Mouse (Mus musculus) embryonic facial prominence, embryonic 13.5 days (tissue): Measurements from ENCODE around the gene Hsd3b5. TPM values are rescaled to one million over a fixed set of nuclear protein-coding genes. Genes with fewer than 3 reads are reported as not detected.

Source experiments
- polyA plus RNA-seq: library from polyadenylated mRNA; unstranded; fragments of >200 nt; fragmentation: Nextera tagmentation; extraction: Ambion mirVana; gene quantifications from 2 replicates; pipeline ENCODE4 v1.2.1, GENCODE M21; 2015

Gene Hsd3b5
- polyA plus RNA-seq, 1 experiment from 2014 or later: not detected

Other genes starting within 250 kb of the Hsd3b5 start
- gene Zfp697, start 247.8 kb downstream of the Hsd3b5 start, polyA plus RNA-seq: 7.2 and 8.2 TPM in 2 replicates
- not detected in 2 replicates for gene Gm4450, start 173.1 kb downstream of the Hsd3b5 start, polyA plus RNA-seq
- not detected in 2 replicates for gene Hsd3b4, start 119.7 kb downstream of the Hsd3b5 start, polyA plus RNA-seq
- not detected in 2 replicates for gene Gm10681, start 41.4 kb downstream of the Hsd3b5 start, polyA plus RNA-seq
- gene Hsd3b2, start 94.3 kb upstream of the Hsd3b5 start, polyA plus RNA-seq: 0.08 and 0.17 TPM in 2 replicates
- not detected in 2 replicates for gene Hsd3b3, start 132.9 kb upstream of the Hsd3b5 start, polyA plus RNA-seq
- gene Hsd3b6, start 184.2 kb upstream of the Hsd3b5 start, polyA plus RNA-seq: 12.8 and 16.5 TPM in 2 replicates
- gene Hsd3b1, start 229.5 kb upstream of the Hsd3b5 start, polyA plus RNA-seq: 0.21 TPM in 1 of 2 replicates, not detected in the other